Mouse (Mus musculus) bone marrow, adult 2 months (tissue): Measurements from ENCODE around the gene Atg101.

Experiments used
- CTCF ChIP-seq: fragments of 200-500 bp; IDR thresholded peaks from 2 replicates; pipeline ENCODE4 v1.5.1; 2011; ENCODE audit warnings: low read length, control low read depth; ENCODE audit not compliant: control insufficient read depth, insufficient read depth
- POLR2A ChIP-seq: fragments of 200-500 bp; IDR thresholded peaks from 2 replicates; pipeline ENCODE4 v1.6.1; 2011; ENCODE audit warnings: low read depth, mild to moderate bottlenecking, control low read depth, low read length, borderline replicate concordance; ENCODE audit not compliant: control insufficient read depth

DNA sequence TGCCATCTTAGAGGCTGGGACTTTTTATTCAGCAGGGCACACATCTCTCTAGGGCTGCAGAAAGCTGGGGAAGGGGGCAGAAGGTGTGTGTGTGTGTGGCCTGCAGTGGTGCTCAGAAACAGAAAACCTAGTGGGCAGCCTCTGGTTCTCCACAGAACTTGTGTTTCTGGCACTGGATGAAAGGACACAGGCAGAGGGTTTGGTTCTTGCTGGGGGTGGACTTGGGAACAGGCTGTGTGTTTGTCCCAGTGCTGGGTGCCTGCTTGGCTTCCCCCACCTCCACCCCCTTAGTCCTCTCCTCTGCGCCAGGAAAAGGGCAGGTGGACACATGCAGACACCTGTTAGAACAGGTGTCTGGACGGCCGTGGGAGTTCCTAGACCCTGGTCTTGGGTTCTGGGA, 13.0 kb upstream of the Atg101 start:
- TF ChIP-seq CTCF: no peak
- no peak for TF ChIP-seq POLR2A
